Mouse (Mus musculus): ENCODE results near the gene Taf6. TPM values are rescaled to one million over a fixed set of nuclear protein-coding genes. Genes with fewer than 3 reads are reported as not detected.
"Not testable (repeated sequence)": the region's sequence is repeated elsewhere in the genome, so short reads cannot be mapped to it uniquely, and the experiment has no call there.

Gene Taf6
- polyA plus RNA-seq, 1 experiment, result 33.3 TPM

- H3K27ac ChIP-seq (ENCODE audit: insufficient read depth, low read depth, low read length), result no peak overlapping the region
- no peak overlapping the region for H3K4me3 ChIP-seq (ENCODE audit: insufficient read depth, low read length)
- TF ChIP-seq CTCF (IDR thresholded peaks at IDR 0.05; ENCODE audit: low read depth, low read length) (no peak), POLR2A (IDR thresholded peaks at IDR 0.05; ENCODE audit: borderline replicate concordance, low read depth, low read length) (no peak)
- H3K4me1 ChIP-seq (ENCODE audit: control insufficient read depth, insufficient read depth, low read length), result no peaks in the 10 kb centered on the region
Measured at GRCm38 (mm10) chr5:138219864-138220263, 32.6 kb upstream of the Taf6 start.

DNA sequence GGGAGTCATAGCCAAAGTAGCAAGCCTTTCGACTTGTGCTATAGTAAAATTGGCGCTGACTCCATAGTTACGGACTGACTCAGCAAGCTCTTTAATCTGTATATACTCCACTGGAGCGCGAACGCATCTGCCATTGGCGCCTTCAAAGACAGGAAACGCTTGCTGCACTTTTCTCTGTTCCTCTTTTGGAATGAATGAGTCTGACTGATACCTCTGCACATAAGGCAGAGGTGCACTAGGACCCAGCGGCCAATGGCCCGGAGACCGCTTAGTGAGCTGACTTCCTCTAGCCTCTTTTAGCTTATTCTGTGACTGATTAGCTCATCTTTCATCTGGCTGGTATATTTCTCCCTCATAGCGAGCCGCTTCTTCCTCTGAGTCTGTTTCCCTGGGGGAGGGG is 29.4 kb upstream of the Taf6 start:
- not testable (repeated sequence) for H3K4me3 ChIP-seq (ENCODE audit: insufficient read depth, low read length); H3K27ac ChIP-seq (ENCODE audit: insufficient read depth, low read depth, low read length); H3K4me1 ChIP-seq (ENCODE audit: control insufficient read depth, insufficient read depth, low read length)

- TF ChIP-seq POLR2A (IDR thresholded peaks at IDR 0.05; ENCODE audit: borderline replicate concordance, low read depth, low read length) (no peak), CTCF (IDR thresholded peaks at IDR 0.05; ENCODE audit: low read depth, low read length) (no peak)
- Histone ChIP-seq H3K4me3 (ENCODE audit: insufficient read depth, low read length) (no peak overlapping the region), H3K4me1 (ENCODE audit: control insufficient read depth, insufficient read depth, low read length) (0 out of 2 replicates have a peak, but pooled peaks cover 2% of the 10 kb centered on the region), H3K27ac (ENCODE audit: insufficient read depth, low read depth, low read length) (no peak overlapping the region)
Measured at GRCm38 (mm10) chr5:138207873-138208272, 20.6 kb upstream of the Taf6 start.

- no peak for TF ChIP-seq POLR2A (IDR thresholded peaks at IDR 0.05; ENCODE audit: borderline replicate concordance, low read depth, low read length)
- no peak for TF ChIP-seq CTCF (IDR thresholded peaks at IDR 0.05; ENCODE audit: low read depth, low read length)
- Histone ChIP-seq H3K4me3 (ENCODE audit: insufficient read depth, low read length) (no peak overlapping the region), H3K4me1 (ENCODE audit: control insufficient read depth, insufficient read depth, low read length) (0 out of 2 replicates have a peak, but pooled peaks cover 2% of the 10 kb centered on the region), H3K27ac (ENCODE audit: insufficient read depth, low read depth, low read length) (no peak overlapping the region)
Measured at GRCm38 (mm10) chr5:138207253-138207652, 20.0 kb upstream of the Taf6 start.

DNA sequence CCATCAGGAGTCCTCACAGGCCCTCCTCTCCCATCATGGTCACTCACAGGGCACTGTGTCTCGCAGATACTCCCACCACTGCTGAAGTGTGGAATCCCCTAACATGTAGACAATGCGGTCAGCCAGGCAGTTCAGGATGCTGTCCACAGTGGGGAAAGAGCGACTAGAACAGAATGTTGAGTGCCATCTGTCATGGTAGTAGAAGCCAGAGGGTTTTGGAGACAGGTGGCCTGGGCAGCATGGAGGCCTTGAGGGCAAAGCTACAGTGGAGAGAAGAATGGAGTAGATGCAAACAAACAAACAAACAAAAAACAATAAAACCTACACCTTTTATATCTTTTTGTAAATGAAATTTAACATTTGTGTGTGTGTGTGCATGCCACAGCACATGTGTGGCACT is 14.8 kb upstream of the Taf6 start:
- Histone ChIP-seq H3K4me1 (ENCODE audit: control insufficient read depth, insufficient read depth, low read length) (peaks cover 2% of the 10 kb centered on the region), H3K27ac (ENCODE audit: insufficient read depth, low read depth, low read length) (no peak overlapping the region), H3K4me3 (ENCODE audit: insufficient read depth, low read length) (no peak overlapping the region)
- TF ChIP-seq POLR2A (IDR thresholded peaks at IDR 0.05; ENCODE audit: borderline replicate concordance, low read depth, low read length) (no peak), CTCF (IDR thresholded peaks at IDR 0.05; ENCODE audit: low read depth, low read length) (no peak)

DNA sequence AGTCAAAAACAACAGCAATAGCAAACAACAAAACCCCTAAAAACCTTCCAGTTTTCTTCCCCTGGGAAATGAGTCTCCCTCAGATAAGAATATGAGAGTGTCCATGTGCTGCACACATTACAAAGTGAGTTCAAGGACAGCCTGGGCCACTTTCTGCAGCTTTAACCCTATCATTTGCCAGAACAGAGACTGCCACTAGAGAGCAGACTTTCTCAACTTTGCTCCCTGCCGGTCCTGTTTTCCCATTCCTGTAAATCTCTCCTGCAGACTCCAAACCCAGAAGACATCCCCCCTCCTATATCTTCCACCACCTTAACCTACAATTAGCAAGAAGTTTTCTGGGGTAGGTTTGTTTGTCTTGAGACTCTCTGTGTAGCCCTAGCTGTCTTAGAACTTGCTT is 12.3 kb upstream of the Taf6 start:
- H3K4me1 ChIP-seq (ENCODE audit: control insufficient read depth, insufficient read depth, low read length), result peaks cover 16% of the 10 kb centered on the region
- no peak overlapping the region for H3K4me3 ChIP-seq (ENCODE audit: insufficient read depth, low read length)
- no peak overlapping the region for H3K27ac ChIP-seq (ENCODE audit: insufficient read depth, low read depth, low read length)
- no peak for TF ChIP-seq POLR2A (IDR thresholded peaks at IDR 0.05; ENCODE audit: borderline replicate concordance, low read depth, low read length)
- no peak for TF ChIP-seq CTCF (IDR thresholded peaks at IDR 0.05; ENCODE audit: low read depth, low read length)

DNA sequence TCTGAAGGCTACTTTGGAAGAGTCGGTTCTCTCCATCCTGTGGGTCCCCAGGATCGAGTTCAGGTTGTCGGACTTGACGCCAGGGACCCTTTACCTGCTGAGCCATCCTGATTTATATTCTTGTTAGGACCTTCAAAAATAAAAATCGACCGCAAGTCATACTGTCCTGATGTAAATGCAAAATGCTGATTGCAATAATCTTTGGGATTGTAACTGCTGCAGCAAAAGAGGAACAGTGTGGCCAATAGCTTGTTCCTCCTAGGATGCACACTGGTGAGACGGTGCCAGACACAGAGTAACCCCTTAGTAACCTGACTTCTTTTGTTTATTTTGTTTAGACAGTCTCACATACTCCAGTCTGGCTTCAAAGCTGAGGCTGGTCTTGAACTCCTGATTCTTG is 8.2 kb upstream of the Taf6 start:
- TF ChIP-seq POLR2A (IDR thresholded peaks at IDR 0.05; ENCODE audit: borderline replicate concordance, low read depth, low read length) (no peak), CTCF (IDR thresholded peaks at IDR 0.05; ENCODE audit: low read depth, low read length) (no peak)
- peaks cover 22% of the 10 kb centered on the region for H3K4me1 ChIP-seq (ENCODE audit: control insufficient read depth, insufficient read depth, low read length)
- peak overlapping the region; percentile 96 for H3K27ac ChIP-seq (ENCODE audit: insufficient read depth, low read depth, low read length)
- peak overlapping the region; percentile 88 for H3K4me3 ChIP-seq (ENCODE audit: insufficient read depth, low read length)

- Histone ChIP-seq H3K4me1 (ENCODE audit: control insufficient read depth, insufficient read depth, low read length) (peaks cover 22% of the 10 kb centered on the region), H3K4me3 (ENCODE audit: insufficient read depth, low read length) (peak overlapping the region; percentile 88), H3K27ac (ENCODE audit: insufficient read depth, low read depth, low read length) (peak overlapping the region; percentile 96)
- TF ChIP-seq POLR2A (IDR thresholded peaks at IDR 0.05; ENCODE audit: borderline replicate concordance, low read depth, low read length) (no peak), CTCF (IDR thresholded peaks at IDR 0.05; ENCODE audit: low read depth, low read length) (no peak)
Measured at GRCm38 (mm10) chr5:138194755-138195345, 7.6 kb upstream of the Taf6 start.

GRCm38 (mm10) chr5:138193771-138194727 is 6.8 kb upstream of the Taf6 start, which contains the start of gene Mblac1:
Gene Mblac1 (plus strand): TSS chr5:138194314.
- TF ChIP-seq POLR2A (IDR thresholded peaks at IDR 0.05; ENCODE audit: borderline replicate concordance, low read depth, low read length) (no peak), CTCF (IDR thresholded peaks at IDR 0.05; ENCODE audit: low read depth, low read length) (no peak)
- peak within 1 kb of the TSS; percentile 96 for H3K27ac ChIP-seq (ENCODE audit: insufficient read depth, low read depth, low read length)
- H3K4me3 ChIP-seq (ENCODE audit: insufficient read depth, low read length), result peak within 1 kb of the TSS; percentile 88
- H3K4me1 ChIP-seq (ENCODE audit: control insufficient read depth, insufficient read depth, low read length), result peaks cover 22% of the 10 kb centered on the region
